Mouse (Mus musculus) natural killer cell, adult 2 months (primary cell): Measurements from ENCODE around the gene Rbm5.

Experiments used
- DNase-seq, 2 experiments: peaks; one replicate each; pipeline ENCODE4 v3.0.0; 2022; ENCODE audit warnings: low spot score in 2 of 2

Rbm5 gene

GRCm38 (mm10) chr9:107701594-107701993 is 69.2 kb downstream of the Rbm5 start:
- no peak for DNase-seq

- no peak for DNase-seq
Observed at GRCm38 (mm10) chr9:107700114-107700571, 70.7 kb downstream of the Rbm5 start.

GRCm38 (mm10) chr9:107699376-107699980 is 71.3 kb downstream of the Rbm5 start:
- DNase-seq = no peak

- DNase-seq = no peak
Observed at GRCm38 (mm10) chr9:107698611-107699190, 72.1 kb downstream of the Rbm5 start.

- DNase-seq = no peak
Observed at GRCm38 (mm10) chr9:107697811-107698521, 72.8 kb downstream of the Rbm5 start.

GRCm38 (mm10) chr9:107696845-107697610 is 73.8 kb downstream of the Rbm5 start:
- DNase-seq = no peak

GRCm38 (mm10) chr9:107696106-107696479 is 74.7 kb downstream of the Rbm5 start:
- no peak for DNase-seq

GRCm38 (mm10) chr9:107695441-107696105 is 75.2 kb downstream of the Rbm5 start:
- no peak for DNase-seq

- DNase-seq = no peak
Observed at GRCm38 (mm10) chr9:107694627-107695026, 76.2 kb downstream of the Rbm5 start.

GRCm38 (mm10) chr9:107693433-107693987 is 77.3 kb downstream of the Rbm5 start:
- no peak for DNase-seq

GRCm38 (mm10) chr9:107692785-107693184 is 78.0 kb downstream of the Rbm5 start:
- no peak for DNase-seq

- DNase-seq = no peak
Observed at GRCm38 (mm10) chr9:107690391-107690790, 80.4 kb downstream of the Rbm5 start.
